Mouse (Mus musculus): Measurements from ENCODE around the gene Tgm7.

GRCm38 (mm10) chr2:121055915-121056314 lies 53.7 kb downstream of the Tgm7 start:
- TF ChIP-seq CTCF (IDR thresholded peaks at IDR 0.05; ENCODE audit: low read depth, low read length) (no peak), POLR2A (IDR thresholded peaks at IDR 0.05; ENCODE audit: insufficient read depth, low read length) (no peak), EP300 (IDR thresholded peaks at IDR 0.05; ENCODE audit: insufficient read depth, low read depth, low read length) (no peak)
